Mouse (Mus musculus) bone marrow, adult 2 months (tissue): ENCODE data around the gene Mbd4. TPM values are rescaled to one million over a fixed set of nuclear protein-coding genes. Genes with fewer than 3 reads are reported as not detected.
A peak's percentile ranks its signal among the peaks of the same experiment; 100 is the strongest.

Experiments
- H3K27ac ChIP-seq: fragments of 200-500 bp; 2 replicates; pipeline ENCODE4 v1.5.1; 2012; ENCODE audit warnings: low read depth, mild to moderate bottlenecking, control low read depth, inconsistent platforms, low read length; ENCODE audit not compliant: control insufficient read depth, poor library complexity, insufficient read depth
- H3K4me1 ChIP-seq: fragments of 200-500 bp; 2 replicates; pipeline ENCODE4 v1.6.1; 2011; ENCODE audit warnings: low read length; ENCODE audit not compliant: control insufficient read depth, insufficient read depth
- H3K4me3 ChIP-seq: fragments of 200-500 bp; replicated peaks from 2 replicates; pipeline ENCODE3; 2011; ENCODE audit warnings: mild to moderate bottlenecking, low read depth, low read length, control low read depth; ENCODE audit not compliant: control insufficient read depth
- CTCF ChIP-seq: fragments of 200-500 bp; IDR thresholded peaks from 2 replicates; pipeline ENCODE4 v1.5.1; 2011; ENCODE audit warnings: low read length, control low read depth; ENCODE audit not compliant: control insufficient read depth, insufficient read depth
- POLR2A ChIP-seq: fragments of 200-500 bp; IDR thresholded peaks from 2 replicates; pipeline ENCODE4 v1.6.1; 2011; ENCODE audit warnings: low read depth, mild to moderate bottlenecking, control low read depth, low read length, borderline replicate concordance; ENCODE audit not compliant: control insufficient read depth
- WGBS: fragments of 180-500 bp; shearing (Covaris S2); methylation state at CpG from one replicate; pipeline ENCODE4 v1.1.7; 2018; 5-methylcytosine and 5-hydroxymethylcytosine counted together
- polyA plus RNA-seq: library from polyadenylated mRNA; stranded (reverse); fragments of >200 nt; gene quantifications from 2 replicates; pipeline ENCODE4 v1.2.4, GENCODE M21; 2011; ENCODE audit warnings: low replicate concordance; ENCODE audit not compliant: missing spikeins, insufficient read depth, insufficient read length

Gene Mbd4
- polyA plus RNA-seq, 1 experiment: 11.3 TPM

- no peak overlapping the region for H3K27ac ChIP-seq
- H3K4me3 ChIP-seq: no peak overlapping the region
- 79% methylated on average over 2 of the region's 2 CpGs for WGBS
- TF ChIP-seq CTCF (0 out of 2 replicates have a peak, but pooled peaks have one; percentile 21), POLR2A (no peak)
- no peaks in the 10 kb centered on the region; the same call in 1 of the 2 replicates for H3K4me1 ChIP-seq
Observed at GRCm38 (mm10) chr6:115854432-115854831, 1.3 kb upstream of the Mbd4 start.

- no peak overlapping the region for H3K4me3 ChIP-seq
- TF ChIP-seq POLR2A (no peak), CTCF (no peak)
- H3K27ac ChIP-seq: no peak overlapping the region
- no peaks in the 10 kb centered on the region; the same call in 1 of the 2 replicates for H3K4me1 ChIP-seq
- WGBS: 62% methylated on average over 7 of the region's 7 CpGs
Observed at GRCm38 (mm10) chr6:115853985-115854384, 814 bp upstream of the Mbd4 start.

- H3K4me1 ChIP-seq: no peaks in the 10 kb centered on the region; the same call in 1 of the 2 replicates
- peak overlapping the region; percentile 85 for H3K27ac ChIP-seq
- 1% methylated on average over 20 of the region's 20 CpGs for WGBS
- TF ChIP-seq POLR2A: no peak
- TF ChIP-seq CTCF: no peak
- H3K4me3 ChIP-seq: peak overlapping the region; percentile 95
Observed at GRCm38 (mm10) chr6:115852446-115853090, 603 bp downstream of the Mbd4 start.

- Histone ChIP-seq H3K4me1 (no peaks in the 10 kb centered on the region; the same call in 1 of the 2 replicates), H3K27ac (peak overlapping the region; percentile 21; the same call in 1 of the 2 replicates), H3K4me3 (no peak overlapping the region)
- WGBS: 82% methylated on average over 10 of the region's 10 CpGs
- TF ChIP-seq CTCF (no peak), POLR2A (no peak)
Observed at GRCm38 (mm10) chr6:115848598-115849304, 4.4 kb downstream of the Mbd4 start.

- H3K4me1 ChIP-seq: no peaks in the 10 kb centered on the region; the same call in 1 of the 2 replicates
- H3K27ac ChIP-seq: no peak overlapping the region
- TF ChIP-seq POLR2A: no peak
- peak; percentile 67 for TF ChIP-seq CTCF
- no peak overlapping the region for H3K4me3 ChIP-seq
- WGBS: 19% methylated on average over 8 of the region's 8 CpGs
Observed at GRCm38 (mm10) chr6:115846640-115847411, 6.3 kb downstream of the Mbd4 start.

- WGBS: 89% methylated on average over 4 of the region's 4 CpGs
- TF ChIP-seq POLR2A (no peak), CTCF (no peak)
- H3K4me1 ChIP-seq: no peaks in the 10 kb centered on the region; the same call in 1 of the 2 replicates
- no peak overlapping the region for H3K4me3 ChIP-seq
- H3K27ac ChIP-seq: no peak overlapping the region
Observed at GRCm38 (mm10) chr6:115845006-115845405, 8.2 kb downstream of the Mbd4 start.

GRCm38 (mm10) chr6:115838745-115839144 is 14.4 kb downstream of the Mbd4 start:
- Histone ChIP-seq H3K27ac (no peak overlapping the region), H3K4me1 (no peaks in the 10 kb centered on the region), H3K4me3 (no peak overlapping the region)
- TF ChIP-seq POLR2A: no peak
- no peak for TF ChIP-seq CTCF
- whole genome bisulfite sequencing: 79% methylated on average over 5 of the region's 5 CpGs

- Histone ChIP-seq H3K4me1 (no peaks in the 10 kb centered on the region), H3K27ac (no peak within 1 kb of the TSS), H3K4me3 (peak within 1 kb of the TSS; percentile 30)
- TF ChIP-seq CTCF (no peak), POLR2A (no peak)
- WGBS: 9% methylated on average over 19 of the region's 19 CpGs
Observed at GRCm38 (mm10) chr6:115838161-115838597, 15.0 kb downstream of the Mbd4 start, which contains the start of gene Efcab12. Efcab12 (minus strand) TSS chr6:115838412.
